Mouse (Mus musculus) forebrain, embryonic 11.5 days (tissue): ENCODE data around the gene Abcc4. TPM values are rescaled to one million over a fixed set of nuclear protein-coding genes. Genes with fewer than 3 reads are reported as not detected.

Experiments
- ATAC-seq: fragments of 200-750 bp; cut with Nextera tagmentation; replicated peaks from 2 replicates; pipeline ENCODE4 v1.8.0; 2017; ENCODE audit warnings: moderate TSS enrichment; ENCODE audit not compliant: low FRiP score
- DNase-seq: peaks from one replicate; pipeline ENCODE4 v3.0.0-alpha.2; 2017; ENCODE audit warnings: low spot score
- H3K27ac ChIP-seq: fragments of 300-500 bp; sonication (generic); 2 replicates; pipeline ENCODE4 v1.5.1; 2014; ENCODE audit warnings: low read depth, low read length
- H3K27me3 ChIP-seq: fragments of 300-500 bp; sonication (generic); 2 replicates; pipeline ENCODE4 v1.6.1; 2014; ENCODE audit warnings: mild to moderate bottlenecking, low read length, mixed read lengths; ENCODE audit not compliant: control insufficient read depth, insufficient read depth
- H3K36me3 ChIP-seq: fragments of 300-500 bp; sonication (generic); 2 replicates; pipeline ENCODE4 v1.6.1; 2014; ENCODE audit warnings: mild to moderate bottlenecking, low read length, moderate library complexity, mixed read lengths; ENCODE audit not compliant: control insufficient read depth, insufficient read depth
- H3K4me1 ChIP-seq: fragments of 300-500 bp; sonication (generic); replicated peaks from 2 replicates; pipeline ENCODE4 v1.6.1; 2014; ENCODE audit warnings: low read length, mixed read lengths; ENCODE audit not compliant: control insufficient read depth, insufficient read depth
- H3K4me2 ChIP-seq: fragments of 300-500 bp; sonication (generic); 2 replicates; pipeline ENCODE4 v1.6.1; 2014; ENCODE audit warnings: low read depth, mild to moderate bottlenecking, low read length, moderate library complexity, mixed read lengths; ENCODE audit not compliant: severe bottlenecking
- H3K4me3 ChIP-seq: fragments of 300-500 bp; sonication (generic); 2 replicates; pipeline ENCODE4 v1.5.1; 2014; ENCODE audit warnings: low read depth, low read length
- H3K9ac ChIP-seq: fragments of 300-500 bp; sonication (generic); 2 replicates; pipeline ENCODE4 v1.6.1; 2014; ENCODE audit warnings: low read length
- H3K9me3 ChIP-seq: fragments of 300-500 bp; sonication (generic); 2 replicates; pipeline ENCODE4 v1.6.1; 2016; ENCODE audit warnings: low read length, mixed read lengths; ENCODE audit not compliant: control insufficient read depth
- WGBS: fragments of 180-500 bp; shearing (Covaris S2); extraction: QIAGEN DNeasy Blood & Tissue Kit; methylation state at CpG from one replicate; pipeline ENCODE4 v1.1.7; 2014; 5-methylcytosine and 5-hydroxymethylcytosine counted together
- polyA plus RNA-seq: library from polyadenylated mRNA; unstranded; fragments of >200 nt; fragmentation: Nextera tagmentation; extraction: Ambion mirVana; gene quantifications from 2 replicates; pipeline ENCODE4 v1.2.1, GENCODE M21; 2014

The Abcc4 gene
- polyA plus RNA-seq, 1 experiment from 2014 or later, result 4.0 TPM

DNA sequence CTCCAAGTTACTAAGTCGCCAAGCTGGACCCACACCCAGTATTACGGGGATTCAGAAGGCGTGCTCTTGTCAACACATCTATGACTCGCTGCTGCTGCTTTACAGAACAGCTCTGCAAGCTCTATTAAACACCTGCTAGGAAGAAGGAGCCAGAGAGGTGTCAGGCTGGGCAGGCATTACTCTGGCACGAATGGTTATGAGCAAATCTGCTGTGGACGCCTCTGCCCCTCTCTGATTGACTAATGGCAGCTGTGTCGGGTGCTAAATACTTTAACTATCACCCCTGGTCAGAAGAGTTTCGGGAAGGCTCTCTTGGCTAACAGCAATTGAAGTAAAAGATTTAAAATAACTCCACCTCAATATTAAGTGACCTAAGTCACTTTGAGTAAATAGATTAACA lies 142.4 kb downstream of the Abcc4 start:
- Histone ChIP-seq H3K9ac (no peak overlapping the region), H3K4me1 (no peaks in the 10 kb centered on the region; the same call in 1 of the 2 replicates), H3K36me3 (no peaks in the 10 kb centered on the region), H3K27ac (no peak overlapping the region), H3K4me3 (no peak overlapping the region), H3K9me3 (no peaks in the 10 kb centered on the region), H3K27me3 (peaks cover 3% of the 10 kb centered on the region; the same call in 1 of the 2 replicates), H3K4me2 (no peak overlapping the region)
- 88% methylated on average over 8 of the region's 8 CpGs for WGBS
- DNase-seq (no peak), ATAC-seq (no peak)

DNA sequence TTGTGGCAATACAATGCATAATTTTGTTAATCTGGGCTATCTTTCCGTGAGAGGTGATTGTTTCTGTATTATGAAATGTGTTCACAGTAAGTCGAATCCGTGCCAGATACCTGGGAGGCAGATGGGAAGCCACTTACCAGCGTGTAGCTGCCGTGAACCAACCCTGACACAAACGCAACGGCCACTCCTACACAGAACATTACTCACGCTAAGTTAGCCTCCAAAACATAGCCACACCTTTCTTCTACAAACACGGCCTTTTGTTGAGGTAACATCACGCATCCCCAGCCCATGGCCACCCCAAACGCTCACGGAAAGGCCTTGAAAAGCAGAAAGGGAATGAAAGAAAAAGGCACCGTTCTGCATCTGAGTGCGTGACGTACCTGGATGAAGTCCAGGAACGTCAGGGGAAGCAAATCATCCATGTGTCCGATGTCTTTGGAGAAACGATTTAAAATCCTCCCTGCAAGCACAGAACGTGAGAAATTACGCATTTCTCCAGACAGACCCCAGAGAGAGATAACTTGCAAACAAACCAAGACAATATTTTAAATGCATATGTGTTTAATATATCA lies 153.0 kb downstream of the Abcc4 start:
- Histone ChIP-seq H3K9ac (no peak overlapping the region), H3K27ac (no peak overlapping the region), H3K9me3 (no peaks in the 10 kb centered on the region), H3K4me1 (peaks cover 10% of the 10 kb centered on the region; the same call in 1 of the 2 replicates), H3K36me3 (no peaks in the 10 kb centered on the region), H3K27me3 (no peaks in the 10 kb centered on the region), H3K4me2 (no peak overlapping the region), H3K4me3 (no peak overlapping the region)
- 76% methylated on average over 20 of the region's 20 CpGs for WGBS
- DNase-seq, result no peak
- no peak for ATAC-seq

DNA sequence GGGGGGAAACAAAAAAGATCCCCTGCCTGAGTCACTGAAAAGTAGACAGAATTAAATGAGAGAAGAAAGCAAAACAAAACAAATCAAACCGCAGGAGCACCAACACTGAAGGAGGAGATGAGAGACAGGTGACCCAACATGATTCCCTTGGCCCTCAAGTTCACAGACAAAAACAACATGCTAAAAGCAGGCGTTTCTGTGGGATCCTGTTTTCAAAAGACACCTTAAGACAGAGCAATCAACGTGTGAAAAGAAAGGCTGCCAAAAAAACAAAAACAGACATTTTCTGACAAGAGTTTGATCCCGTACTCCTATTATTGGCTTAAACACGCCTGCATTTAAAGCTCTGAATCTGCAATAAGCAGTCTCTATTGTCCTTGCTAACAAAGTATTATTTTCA lies 153.6 kb downstream of the Abcc4 start:
- peaks cover 10% of the 10 kb centered on the region; the same call in 1 of the 2 replicates for H3K4me1 ChIP-seq
- H3K27me3 ChIP-seq, result no peaks in the 10 kb centered on the region
- WGBS, result 27% methylated on average over 5 of the region's 5 CpGs
- no peaks in the 10 kb centered on the region for H3K9me3 ChIP-seq
- H3K4me2 ChIP-seq, result no peak overlapping the region; the same call in 1 of the 2 replicates
- H3K4me3 ChIP-seq, result no peak overlapping the region
- H3K27ac ChIP-seq, result no peak overlapping the region
- no peak for ATAC-seq
- H3K9ac ChIP-seq, result no peak overlapping the region
- H3K36me3 ChIP-seq, result no peaks in the 10 kb centered on the region
- DNase-seq, result no peak

DNA sequence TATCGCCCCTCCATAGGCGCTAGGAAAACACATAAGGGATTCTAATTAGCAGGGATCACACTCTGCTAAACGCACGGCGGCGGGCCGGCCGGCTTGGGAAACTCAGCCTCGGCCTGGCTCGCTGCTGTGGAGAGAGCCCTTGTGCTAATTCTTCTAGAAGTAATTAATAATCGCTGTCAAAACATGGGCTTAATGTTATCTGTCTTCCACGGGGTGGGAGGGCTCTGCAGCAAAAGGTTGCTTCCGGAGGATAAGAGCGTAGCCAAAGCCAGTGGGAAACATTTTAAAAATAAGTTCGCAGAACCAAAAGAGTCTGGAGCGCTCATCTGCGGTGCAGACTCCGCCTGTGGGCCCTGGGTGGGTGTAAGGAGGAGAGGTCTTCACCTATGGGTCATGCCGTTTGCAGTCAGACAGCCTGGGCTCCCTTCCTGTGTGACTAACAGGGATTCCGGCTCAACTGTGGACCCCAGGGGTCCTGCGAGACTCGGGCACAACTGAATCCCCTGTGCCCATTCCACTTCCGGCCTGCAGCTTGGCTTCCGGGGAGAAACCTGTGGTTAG lies 154.2 kb downstream of the Abcc4 start:
- H3K9ac ChIP-seq, result peak overlapping the region; percentile 13; the same call in 1 of the 2 replicates
- no peak overlapping the region for H3K4me3 ChIP-seq
- peak overlapping the region; percentile 43 for H3K4me2 ChIP-seq
- ATAC-seq, result peak; percentile 82
- no peaks in the 10 kb centered on the region for H3K36me3 ChIP-seq
- no peaks in the 10 kb centered on the region for H3K9me3 ChIP-seq
- no peaks in the 10 kb centered on the region for H3K27me3 ChIP-seq
- peaks cover 10% of the 10 kb centered on the region; the same call in 1 of the 2 replicates for H3K4me1 ChIP-seq
- DNase-seq, result peak; percentile 75
- 11% methylated on average over 24 of the region's 24 CpGs for WGBS
- H3K27ac ChIP-seq, result no peak overlapping the region

DNA sequence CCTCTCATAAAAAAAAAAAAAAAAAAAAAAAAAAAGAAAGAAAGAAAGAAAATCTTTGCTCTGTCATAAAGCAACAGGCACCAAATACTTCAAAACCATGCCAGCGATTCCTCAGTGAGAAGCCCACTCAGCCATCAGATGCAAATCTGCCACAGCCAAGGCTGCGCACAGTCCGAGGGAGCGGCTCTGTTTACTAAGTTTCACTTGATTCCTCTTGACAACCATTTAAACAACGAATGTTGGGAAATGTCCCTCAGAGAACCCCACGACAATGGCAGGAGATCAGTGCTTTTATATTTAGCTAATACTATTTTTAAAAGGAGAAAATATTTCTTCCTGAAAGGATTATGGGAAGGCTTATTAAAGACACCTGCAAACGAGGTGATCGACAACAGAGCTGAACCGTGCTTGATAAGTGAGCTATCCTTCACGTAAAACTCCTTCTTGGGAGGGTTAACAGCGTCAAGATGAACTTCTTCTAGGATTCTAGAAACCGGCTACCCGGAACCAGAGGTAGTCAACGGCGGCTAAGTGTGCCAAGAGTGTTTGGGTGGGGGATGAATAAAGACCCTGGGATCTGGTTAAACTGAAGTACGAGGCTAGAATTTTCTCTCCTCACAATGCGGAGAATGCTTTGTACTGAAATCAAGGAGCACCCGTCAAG lies 154.8 kb downstream of the Abcc4 start:
- ATAC-seq (0 out of 2 replicates have a peak, but pooled peaks have one; percentile 45), DNase-seq (no peak)
- WGBS, result 23% methylated on average over 18 of the region's 18 CpGs
- no peak overlapping the region for H3K27ac ChIP-seq
- H3K4me1 ChIP-seq, result peaks cover 10% of the 10 kb centered on the region; the same call in 1 of the 2 replicates
- H3K36me3 ChIP-seq, result no peaks in the 10 kb centered on the region
- H3K9ac ChIP-seq, result peak overlapping the region; percentile 13; the same call in 1 of the 2 replicates
- H3K4me3 ChIP-seq, result no peak overlapping the region
- H3K27me3 ChIP-seq, result no peaks in the 10 kb centered on the region
- no peaks in the 10 kb centered on the region for H3K9me3 ChIP-seq
- H3K4me2 ChIP-seq, result peak overlapping the region; percentile 43

DNA sequence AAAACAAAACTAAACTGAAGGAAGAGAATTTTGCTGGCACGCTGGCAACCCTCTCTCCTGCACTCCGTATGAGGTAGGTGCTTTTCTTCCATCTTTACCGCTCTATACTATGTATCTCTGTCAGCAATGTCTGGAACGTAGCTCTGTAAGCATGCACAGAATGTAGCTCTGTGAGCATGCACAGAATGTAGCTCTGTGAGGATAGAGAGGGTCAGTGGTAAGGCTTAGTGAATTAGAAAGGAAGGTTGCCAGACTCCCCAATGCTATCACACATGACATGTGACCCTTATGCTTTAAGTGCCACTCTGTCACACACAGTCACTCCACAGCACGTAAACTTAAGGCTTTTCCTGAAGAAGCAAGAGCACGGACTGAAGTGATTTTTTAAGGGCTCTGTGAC lies 161.5 kb downstream of the Abcc4 start:
- H3K36me3 ChIP-seq, result no peaks in the 10 kb centered on the region
- ATAC-seq, result no peak
- no peak overlapping the region for H3K27ac ChIP-seq
- WGBS, result 88% methylated on average over 6 of the region's 6 CpGs
- no peaks in the 10 kb centered on the region; the same call in 1 of the 2 replicates for H3K9me3 ChIP-seq
- no peak overlapping the region for H3K9ac ChIP-seq
- H3K27me3 ChIP-seq, result no peaks in the 10 kb centered on the region
- no peak overlapping the region for H3K4me2 ChIP-seq
- H3K4me3 ChIP-seq, result no peak overlapping the region
- no peaks in the 10 kb centered on the region; the same call in 1 of the 2 replicates for H3K4me1 ChIP-seq
- no peak for DNase-seq

DNA sequence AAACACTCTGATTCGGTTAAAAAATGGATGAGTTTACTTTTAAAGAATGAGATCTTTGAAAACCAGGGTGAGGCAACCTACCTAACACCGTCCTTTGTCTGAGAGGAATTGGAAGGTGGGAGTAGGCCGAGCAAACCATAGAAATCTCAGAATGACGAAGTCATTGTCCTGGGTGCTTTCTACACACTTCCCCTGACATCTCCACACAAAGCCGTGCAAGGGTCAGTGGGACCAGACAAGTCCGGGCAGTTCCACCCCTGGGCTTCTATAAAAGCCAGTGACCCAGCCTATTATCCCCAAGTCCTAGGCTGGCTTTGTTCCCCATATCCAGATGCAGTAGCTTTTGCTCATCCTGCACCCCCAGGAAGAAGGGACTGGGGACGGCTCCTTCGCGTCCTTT lies 163.1 kb downstream of the Abcc4 start:
- H3K36me3 ChIP-seq, result no peaks in the 10 kb centered on the region
- no peak for ATAC-seq
- H3K27ac ChIP-seq, result no peak overlapping the region
- no peak overlapping the region for H3K9ac ChIP-seq
- no peaks in the 10 kb centered on the region for H3K27me3 ChIP-seq
- WGBS, result 28% methylated on average over 9 of the region's 9 CpGs
- H3K4me1 ChIP-seq, result no peaks in the 10 kb centered on the region; the same call in 1 of the 2 replicates
- H3K9me3 ChIP-seq, result no peaks in the 10 kb centered on the region; the same call in 1 of the 2 replicates
- no peak for DNase-seq
- no peak overlapping the region for H3K4me2 ChIP-seq
- H3K4me3 ChIP-seq, result no peak overlapping the region

DNA sequence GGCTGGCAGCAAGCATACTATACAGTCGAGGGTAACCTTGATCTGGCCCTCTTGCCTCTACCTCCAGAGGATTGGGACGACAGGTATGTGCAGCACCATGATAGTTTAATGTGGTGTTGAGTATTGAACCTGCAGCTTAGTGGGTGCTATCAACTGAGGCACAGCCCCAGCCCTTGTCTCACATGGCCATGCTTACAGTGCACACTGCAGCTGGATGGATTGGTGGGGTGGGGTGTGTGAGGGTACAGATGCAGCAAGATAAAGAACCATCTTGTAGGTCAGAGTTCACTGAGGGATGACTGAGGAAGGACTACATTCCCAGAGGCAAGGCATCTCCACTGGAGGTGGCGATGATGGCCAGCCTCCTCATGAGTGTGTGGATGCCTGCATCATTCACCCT lies 174.5 kb downstream of the Abcc4 start:
- Histone ChIP-seq H3K36me3 (no peaks in the 10 kb centered on the region), H3K27ac (no peak overlapping the region), H3K9ac (no peak overlapping the region), H3K4me1 (no peaks in the 10 kb centered on the region), H3K4me2 (no peak overlapping the region), H3K9me3 (no peaks in the 10 kb centered on the region), H3K27me3 (no peaks in the 10 kb centered on the region), H3K4me3 (no peak overlapping the region)
- DNase-seq (no peak), ATAC-seq (no peak)
- WGBS, result 90% methylated on average over 3 of the region's 3 CpGs
